Mouse (Mus musculus): ENCODE measurements at regions not wholly inside any gene's neighbourhood (a gene's known extent, or its start where the extent isn't known, plus 50 kb on each side); places are given as distances from the start of the nearest gene placed in this dataset.

GRCm38 (mm10) chr12:45158986-45159385 lies 84.5 kb upstream of the Stxbp6 start:
- TF ChIP-seq POLR2A (IDR thresholded peaks at IDR 0.05; ENCODE audit: extremely low read depth, insufficient read depth, low read length) (no peak), CTCF (IDR thresholded peaks at IDR 0.05; ENCODE audit: extremely low read depth, insufficient read depth, low read length) (no peak)
- H3K4me3 ChIP-seq (ENCODE audit: insufficient read depth, low read length), result no peak overlapping the region
- H3K27ac ChIP-seq (ENCODE audit: insufficient read depth, low read length), result no peak overlapping the region
- no peaks in the 10 kb centered on the region for H3K4me1 ChIP-seq (ENCODE audit: control insufficient read depth, insufficient read depth, low read length)

- TF ChIP-seq CTCF (IDR thresholded peaks at IDR 0.05; ENCODE audit: extremely low read depth, insufficient read depth, low read length) (no peak), POLR2A (IDR thresholded peaks at IDR 0.05; ENCODE audit: extremely low read depth, insufficient read depth, low read length) (no peak)
Measured at GRCm38 (mm10) chr12:45137438-45138018, 63.0 kb upstream of the Stxbp6 start.

GRCm38 (mm10) chr12:45133415-45133814 lies 58.9 kb upstream of the Stxbp6 start:
- H3K27ac ChIP-seq (ENCODE audit: insufficient read depth, low read length), result no peak overlapping the region
- no peak for TF ChIP-seq POLR2A (IDR thresholded peaks at IDR 0.05; ENCODE audit: extremely low read depth, insufficient read depth, low read length)
- no peak for TF ChIP-seq CTCF (IDR thresholded peaks at IDR 0.05; ENCODE audit: extremely low read depth, insufficient read depth, low read length)
- no peaks in the 10 kb centered on the region for H3K4me1 ChIP-seq (ENCODE audit: control insufficient read depth, insufficient read depth, low read length)
- H3K4me3 ChIP-seq (ENCODE audit: insufficient read depth, low read length), result no peak overlapping the region

More at GRCm38 (mm10) chr12:45137438-45138018, 63.0 kb upstream of the Stxbp6 start:
- Histone ChIP-seq H3K4me3 (ENCODE audit: insufficient read depth, low read length) (no peak overlapping the region), H3K4me1 (ENCODE audit: control insufficient read depth, insufficient read depth, low read length) (no peaks in the 10 kb centered on the region), H3K27ac (ENCODE audit: insufficient read depth, low read length) (no peak overlapping the region)

GRCm38 (mm10) chr12:45131139-45131538 lies 56.6 kb upstream of the Stxbp6 start:
- Histone ChIP-seq H3K27ac (ENCODE audit: insufficient read depth, low read length) (no peak overlapping the region), H3K4me3 (ENCODE audit: insufficient read depth, low read length) (no peak overlapping the region), H3K4me1 (ENCODE audit: control insufficient read depth, insufficient read depth, low read length) (no peaks in the 10 kb centered on the region)
- no peak for TF ChIP-seq POLR2A (IDR thresholded peaks at IDR 0.05; ENCODE audit: extremely low read depth, insufficient read depth, low read length)
- TF ChIP-seq CTCF (IDR thresholded peaks at IDR 0.05; ENCODE audit: extremely low read depth, insufficient read depth, low read length), result no peak

- Histone ChIP-seq H3K27ac (ENCODE audit: insufficient read depth, low read length) (no peak overlapping the region), H3K4me1 (ENCODE audit: control insufficient read depth, insufficient read depth, low read length) (no peaks in the 10 kb centered on the region), H3K4me3 (ENCODE audit: insufficient read depth, low read length) (no peak overlapping the region)
- TF ChIP-seq POLR2A (IDR thresholded peaks at IDR 0.05; ENCODE audit: extremely low read depth, insufficient read depth, low read length) (no peak), CTCF (IDR thresholded peaks at IDR 0.05; ENCODE audit: extremely low read depth, insufficient read depth, low read length) (no peak)
Measured at GRCm38 (mm10) chr12:45125866-45126265, 51.4 kb upstream of the Stxbp6 start.

Data from cortical plate, adult 2 months (tissue).